Mouse (Mus musculus): Measurements from ENCODE around the gene Dnajc13.
A peak's percentile ranks its signal among the peaks of the same experiment; 100 is the strongest.

The Dnajc13 gene

DNA sequence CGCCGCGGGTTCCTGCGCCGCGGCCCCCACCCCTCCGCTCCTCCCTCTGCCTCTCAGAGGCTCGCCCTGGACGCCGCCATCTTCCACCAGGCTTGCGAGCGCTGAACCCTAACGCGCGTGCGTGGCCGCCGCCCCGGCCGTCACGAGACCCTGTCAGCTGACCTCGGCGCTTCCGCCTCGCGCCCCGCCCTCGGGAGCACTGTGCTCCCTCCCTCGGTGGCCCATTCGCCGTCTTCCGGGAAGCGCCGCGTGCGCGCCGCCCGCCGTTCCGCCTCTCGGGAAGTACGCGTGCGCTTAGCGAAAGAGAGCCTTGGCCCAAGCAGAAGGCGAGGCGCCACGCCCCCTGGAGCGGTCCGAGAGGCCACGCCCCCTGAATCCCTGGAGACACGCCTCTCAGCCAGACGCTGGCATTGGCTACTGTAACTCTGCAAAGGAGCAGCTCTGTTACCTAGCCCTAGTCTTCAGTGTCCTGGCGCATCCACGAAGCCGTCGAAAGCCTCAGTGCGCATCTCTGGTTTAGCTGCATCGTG is at the start of gene Dnajc13:
Dnajc13 (minus strand) TSS at position 108 of the 530 bp plus-strand sequence.
- Histone ChIP-seq H3K27me3 (ENCODE audit: insufficient read depth, low read length) (no peaks in the 10 kb centered on the region), H3K4me1 (replicated peaks; ENCODE audit: low read depth, low read length) (peaks cover 39% of the 10 kb centered on the region), H3K4me3 (replicated peaks; ENCODE audit: low read length) (peak within 1 kb of the TSS; percentile 99), H3K36me3 (ENCODE audit: insufficient read depth, low read length) (peaks cover 18% of the 10 kb centered on the region; the same call in 1 of the 2 replicates), H3K9me3 (ENCODE audit: low read length) (no peaks in the 10 kb centered on the region)
- no peak for TF ChIP-seq NANOG (IDR thresholded peaks at IDR 0.05; ENCODE audit: borderline replicate concordance, low read length)
- TF ChIP-seq POU5F1 (IDR thresholded peaks at IDR 0.05; ENCODE audit: borderline replicate concordance, low read length), result no peak
- TF ChIP-seq CTCF (conservative IDR thresholded peaks at IDR 0.05; ENCODE audit: low read length), result no peak

DNA sequence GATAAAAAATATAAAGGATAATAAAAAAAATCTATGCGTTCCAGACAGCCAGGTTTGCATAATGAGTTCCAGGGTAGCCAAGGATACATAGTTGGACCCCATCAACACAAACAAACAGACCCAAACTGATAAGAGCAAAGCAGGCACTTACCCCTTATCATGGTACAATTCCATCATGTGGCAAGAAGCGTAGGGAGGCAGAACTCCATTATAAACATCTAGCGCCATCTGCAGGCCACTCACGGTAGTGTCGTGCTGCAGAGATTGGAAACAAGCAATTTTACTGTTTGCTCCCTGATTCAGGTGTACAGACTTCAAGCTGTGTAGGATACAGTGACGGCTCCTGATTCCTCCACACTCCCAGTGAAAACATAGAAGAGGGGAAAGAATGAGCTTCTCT is 44.0 kb upstream of the Dnajc13 start:
- H3K4me3 ChIP-seq (replicated peaks; ENCODE audit: low read length), result no peak overlapping the region
- no peaks in the 10 kb centered on the region for H3K36me3 ChIP-seq (ENCODE audit: insufficient read depth, low read length)
- no peaks in the 10 kb centered on the region for H3K9me3 ChIP-seq (ENCODE audit: low read length)
- no peak for TF ChIP-seq NANOG (IDR thresholded peaks at IDR 0.05; ENCODE audit: borderline replicate concordance, low read length)
- peak; percentile 99 for TF ChIP-seq CTCF (conservative IDR thresholded peaks at IDR 0.05; ENCODE audit: low read length)
- no peaks in the 10 kb centered on the region for H3K4me1 ChIP-seq (replicated peaks; ENCODE audit: low read depth, low read length)
- H3K27me3 ChIP-seq (ENCODE audit: insufficient read depth, low read length), result 0 out of 2 replicates have a peak, but pooled peaks cover 4% of the 10 kb centered on the region

DNA sequence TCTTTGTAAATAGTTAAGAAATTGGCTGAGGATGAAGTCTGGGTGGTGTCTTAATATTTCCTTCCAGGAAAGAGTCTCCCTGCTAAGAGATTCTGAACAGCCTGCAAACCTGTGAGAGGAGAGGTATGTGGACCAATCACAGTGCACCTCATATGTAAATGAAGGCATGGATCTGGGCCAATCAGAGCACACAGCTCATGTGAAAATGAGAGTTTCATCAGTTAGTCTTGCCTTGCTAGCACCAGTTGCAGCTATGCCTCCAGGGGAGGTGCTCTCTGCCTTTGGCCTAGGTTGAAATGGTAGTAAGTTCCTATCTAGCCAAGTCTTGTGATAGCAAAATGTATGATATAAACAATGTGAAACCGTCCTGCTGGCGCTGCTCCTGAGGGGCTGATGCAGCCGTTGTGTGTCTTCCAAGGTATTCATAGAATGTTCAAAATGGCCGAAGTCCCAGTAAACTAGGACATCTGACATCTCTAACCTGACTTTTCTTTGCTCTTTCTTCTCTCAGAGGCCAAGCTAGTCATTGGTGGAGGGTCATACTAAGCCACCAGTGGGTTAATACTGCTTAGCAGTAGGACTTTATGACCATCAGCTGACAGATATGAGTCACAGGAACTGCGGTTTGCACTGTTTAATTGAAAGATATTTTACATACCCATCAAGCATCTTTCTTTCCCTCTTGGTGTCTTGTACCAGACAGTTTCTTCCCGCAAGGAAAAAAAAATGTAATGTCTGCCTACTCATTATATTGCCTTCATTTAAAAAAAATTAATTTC is 42.8 kb upstream of the Dnajc13 start:
- H3K4me3 ChIP-seq (replicated peaks; ENCODE audit: low read length), result no peak overlapping the region
- H3K4me1 ChIP-seq (replicated peaks; ENCODE audit: low read depth, low read length), result peaks cover 6% of the 10 kb centered on the region
- TF ChIP-seq NANOG (IDR thresholded peaks at IDR 0.05; ENCODE audit: borderline replicate concordance, low read length) (no peak), CTCF (conservative IDR thresholded peaks at IDR 0.05; ENCODE audit: low read length) (no peak), POU5F1 (IDR thresholded peaks at IDR 0.05; ENCODE audit: borderline replicate concordance, low read length) (no peak)
- no peaks in the 10 kb centered on the region for H3K36me3 ChIP-seq (ENCODE audit: insufficient read depth, low read length)
- H3K9me3 ChIP-seq (ENCODE audit: low read length), result no peaks in the 10 kb centered on the region
- H3K27me3 ChIP-seq (ENCODE audit: insufficient read depth, low read length), result 0 out of 2 replicates have a peak, but pooled peaks cover 9% of the 10 kb centered on the region

DNA sequence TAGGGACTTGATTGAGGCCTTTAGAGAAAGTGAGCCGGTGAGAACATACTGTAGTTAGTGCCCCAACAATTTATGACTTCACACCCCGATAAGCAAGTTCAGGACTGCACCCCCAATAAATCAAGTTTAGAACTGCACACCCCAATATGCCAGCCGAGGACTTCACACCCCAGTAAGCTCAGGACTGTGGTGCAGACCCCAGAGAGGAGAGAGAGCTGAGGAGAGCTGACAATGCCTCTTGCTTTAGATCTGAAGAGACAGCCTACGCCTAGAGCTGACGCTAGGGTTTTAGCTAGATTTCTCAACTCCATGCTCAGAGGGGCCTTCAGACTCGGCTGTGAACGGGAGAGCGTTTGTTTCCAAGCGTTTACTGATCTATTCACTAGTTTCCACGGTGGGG is 42.1 kb upstream of the Dnajc13 start:
- Histone ChIP-seq H3K36me3 (ENCODE audit: insufficient read depth, low read length) (no peaks in the 10 kb centered on the region), H3K9me3 (ENCODE audit: low read length) (no peaks in the 10 kb centered on the region), H3K4me3 (replicated peaks; ENCODE audit: low read length) (no peak overlapping the region), H3K4me1 (replicated peaks; ENCODE audit: low read depth, low read length) (peaks cover 11% of the 10 kb centered on the region), H3K27me3 (ENCODE audit: insufficient read depth, low read length) (peaks cover 16% of the 10 kb centered on the region; the same call in 1 of the 2 replicates)
- TF ChIP-seq CTCF (conservative IDR thresholded peaks at IDR 0.05; ENCODE audit: low read length) (no peak), POU5F1 (IDR thresholded peaks at IDR 0.05; ENCODE audit: borderline replicate concordance, low read length) (no peak), NANOG (IDR thresholded peaks at IDR 0.05; ENCODE audit: borderline replicate concordance, low read length) (no peak)

DNA sequence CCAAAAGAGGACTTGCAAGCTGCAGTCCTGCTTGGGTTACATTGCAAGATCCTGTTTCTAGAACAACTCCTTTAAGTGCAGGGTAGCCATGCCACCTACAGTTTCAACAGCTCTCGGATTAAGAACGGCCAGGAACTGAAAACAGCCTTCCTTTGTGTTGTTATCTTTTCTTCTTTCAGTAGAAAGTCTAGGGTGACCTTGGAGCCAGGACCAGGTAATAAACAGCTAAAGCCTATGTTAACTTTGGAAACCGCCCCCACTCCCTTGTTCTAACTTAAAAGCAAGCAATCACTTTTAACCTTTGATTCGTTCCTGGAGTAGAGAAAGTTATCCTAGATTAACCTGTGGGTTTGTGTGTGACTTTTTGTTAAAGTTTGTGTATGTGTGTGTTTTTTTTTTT is 41.6 kb upstream of the Dnajc13 start:
- Histone ChIP-seq H3K27me3 (ENCODE audit: insufficient read depth, low read length) (peaks cover 20% of the 10 kb centered on the region; the same call in 1 of the 2 replicates), H3K9me3 (ENCODE audit: low read length) (no peaks in the 10 kb centered on the region), H3K36me3 (ENCODE audit: insufficient read depth, low read length) (no peaks in the 10 kb centered on the region), H3K4me1 (replicated peaks; ENCODE audit: low read depth, low read length) (peaks cover 11% of the 10 kb centered on the region), H3K4me3 (replicated peaks; ENCODE audit: low read length) (no peak overlapping the region)
- no peak for TF ChIP-seq POU5F1 (IDR thresholded peaks at IDR 0.05; ENCODE audit: borderline replicate concordance, low read length)
- no peak for TF ChIP-seq CTCF (conservative IDR thresholded peaks at IDR 0.05; ENCODE audit: low read length)
- no peak for TF ChIP-seq NANOG (IDR thresholded peaks at IDR 0.05; ENCODE audit: borderline replicate concordance, low read length)

DNA sequence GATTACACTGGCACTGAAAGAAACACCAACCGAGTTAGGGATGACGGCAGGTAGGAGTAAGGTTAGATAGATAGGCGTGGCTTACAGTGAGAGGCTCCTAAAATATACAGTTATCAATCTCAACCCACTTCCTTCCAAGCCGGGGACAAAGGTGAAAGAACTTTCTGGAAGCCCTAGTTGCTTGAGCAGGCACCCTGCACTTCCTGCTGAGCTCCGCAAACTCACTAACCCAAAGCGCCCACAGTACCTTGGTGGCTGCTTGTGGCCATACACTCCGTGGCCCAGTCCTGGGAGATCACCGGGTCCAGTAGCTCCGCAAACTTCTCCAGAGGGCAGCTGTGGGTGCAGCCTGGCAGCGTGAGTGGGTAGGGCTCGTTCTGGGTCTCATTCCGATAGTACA is 37.8 kb upstream of the Dnajc13 start:
- H3K36me3 ChIP-seq (ENCODE audit: insufficient read depth, low read length), result no peaks in the 10 kb centered on the region
- no peak for TF ChIP-seq POU5F1 (IDR thresholded peaks at IDR 0.05; ENCODE audit: borderline replicate concordance, low read length)
- TF ChIP-seq NANOG (IDR thresholded peaks at IDR 0.05; ENCODE audit: borderline replicate concordance, low read length), result no peak
- no peak for TF ChIP-seq CTCF (conservative IDR thresholded peaks at IDR 0.05; ENCODE audit: low read length)
- H3K4me3 ChIP-seq (replicated peaks; ENCODE audit: low read length), result peak overlapping the region; percentile 58

DNA sequence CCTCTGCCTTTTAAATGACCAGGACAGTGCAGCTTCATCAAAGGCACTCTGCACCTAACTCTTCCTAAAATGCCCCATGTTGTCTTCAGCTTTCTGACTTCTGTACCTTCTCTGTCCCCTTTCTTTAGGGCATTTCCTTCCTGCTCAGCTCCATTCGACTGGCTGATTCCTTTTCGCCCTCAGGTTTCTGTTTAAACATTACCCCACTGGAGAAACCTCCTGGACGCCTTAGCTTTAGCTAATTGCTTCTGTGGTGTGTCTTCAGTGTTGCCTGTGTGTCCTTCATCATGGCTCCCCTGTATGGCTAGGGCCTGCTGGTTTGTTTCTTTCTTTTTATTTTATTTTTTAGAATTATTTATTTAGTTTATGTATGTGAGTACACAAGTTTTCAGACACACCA is 34.3 kb upstream of the Dnajc13 start:
- TF ChIP-seq CTCF (conservative IDR thresholded peaks at IDR 0.05; ENCODE audit: low read length), result no peak
- TF ChIP-seq NANOG (IDR thresholded peaks at IDR 0.05; ENCODE audit: borderline replicate concordance, low read length), result no peak
- no peak for TF ChIP-seq POU5F1 (IDR thresholded peaks at IDR 0.05; ENCODE audit: borderline replicate concordance, low read length)
- peaks cover 23% of the 10 kb centered on the region for H3K27me3 ChIP-seq (ENCODE audit: insufficient read depth, low read length)
- no peaks in the 10 kb centered on the region for H3K9me3 ChIP-seq (ENCODE audit: low read length)
- no peak overlapping the region for H3K4me3 ChIP-seq (replicated peaks; ENCODE audit: low read length)
- H3K4me1 ChIP-seq (replicated peaks; ENCODE audit: low read depth, low read length), result peaks cover 11% of the 10 kb centered on the region
- H3K36me3 ChIP-seq (ENCODE audit: insufficient read depth, low read length), result no peaks in the 10 kb centered on the region

More for the DNA sequence above, 37.8 kb upstream of the Dnajc13 start:
- Histone ChIP-seq H3K27me3 (ENCODE audit: insufficient read depth, low read length) (peaks cover 23% of the 10 kb centered on the region), H3K9me3 (ENCODE audit: low read length) (no peaks in the 10 kb centered on the region), H3K4me1 (replicated peaks; ENCODE audit: low read depth, low read length) (peaks cover 11% of the 10 kb centered on the region)

DNA sequence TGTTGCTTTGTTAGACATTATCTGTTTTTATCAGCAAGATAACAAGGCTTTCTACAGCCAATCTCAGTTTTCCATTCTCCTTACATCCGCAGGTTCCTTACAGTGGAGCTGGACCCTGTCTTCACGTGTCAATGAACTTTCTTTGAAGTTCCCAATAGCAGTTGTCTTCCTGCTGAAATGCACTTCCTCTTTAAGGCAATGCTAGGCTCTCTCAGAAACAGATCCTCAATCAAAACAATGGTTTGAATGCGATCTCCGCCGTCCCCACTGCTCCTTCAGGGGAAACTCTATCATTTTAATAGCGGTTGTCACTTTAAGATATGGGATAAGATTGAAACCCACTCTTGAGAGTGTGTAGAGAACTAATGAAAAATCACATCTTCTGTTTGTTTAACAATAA is 22.2 kb upstream of the Dnajc13 start:
- TF ChIP-seq POU5F1 (IDR thresholded peaks at IDR 0.05; ENCODE audit: borderline replicate concordance, low read length), result no peak
- H3K27me3 ChIP-seq (ENCODE audit: insufficient read depth, low read length), result 0 out of 2 replicates have a peak, but pooled peaks cover 4% of the 10 kb centered on the region
- no peaks in the 10 kb centered on the region for H3K9me3 ChIP-seq (ENCODE audit: low read length)
- H3K4me1 ChIP-seq (replicated peaks; ENCODE audit: low read depth, low read length), result peaks cover 10% of the 10 kb centered on the region
- no peaks in the 10 kb centered on the region for H3K36me3 ChIP-seq (ENCODE audit: insufficient read depth, low read length)
- no peak overlapping the region for H3K4me3 ChIP-seq (replicated peaks; ENCODE audit: low read length)

All from E14TG2a.4 (cell line).